In the genomic region with DNA sequence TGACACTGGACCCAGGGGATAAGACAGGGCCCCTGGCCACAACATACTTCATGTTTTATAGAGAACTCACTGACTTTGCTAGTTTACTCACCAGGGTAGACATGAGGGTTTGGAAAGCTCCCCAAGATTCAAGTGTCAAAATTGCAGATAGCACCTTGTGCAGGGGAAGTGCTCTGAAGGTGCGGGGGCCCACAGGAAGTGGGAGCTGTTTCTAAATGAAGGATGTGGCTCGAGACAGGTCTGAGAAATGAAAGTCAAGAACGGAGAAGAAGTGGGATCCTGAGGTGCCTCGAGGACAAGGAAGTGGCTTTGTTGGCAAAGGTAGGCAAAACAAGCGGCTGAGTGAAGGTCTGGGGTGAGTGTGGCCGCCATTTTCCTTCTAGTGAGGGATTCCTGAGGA, we compare ENCODE assay signal across 16 mouse cellular contexts.
DNase-seq lines count a peak whose midpoint lies in the region; ATAC-seq lines count a peak whose summit lies in the region.
"Had no signal": no experiment of that assay in that cellular context is flagged by ENCODE, and none has a peak within 500 bp of the region (broad histone marks: within the 10 kb centered on the region; RNA-seq: fewer than 3 reads in every experiment).

No protein-coding gene starts in this region.

- no peak overlapping the region for H3K9ac ChIP-seq in intestine, embryonic 16.5 days (ENCODE audit: low read depth, low read length)
- H3K9ac ChIP-seq: forebrain, embryonic 13.5 days; heart, embryonic 12.5 days; intestine, embryonic 15.5 days; liver, embryonic 13.5 days; midbrain, embryonic 12.5 days had no signal

- H3K9me3 ChIP-seq in intestine, embryonic 16.5 days (ENCODE audit: control insufficient read depth, low read length), result peaks cover 2% of the 10 kb centered on the region; the same call in 1 of the 2 replicates
- H3K9me3 ChIP-seq: intestine, embryonic 15.5 days had no signal

- ATAC-seq in megakaryocyte progenitor cell, adult 5-6 weeks (replicated peaks; ENCODE audit: poor library complexity), result peak; percentile 57
- no peak for ATAC-seq in intestine, embryonic 16.5 days
- ATAC-seq: forebrain, embryonic 13.5 days; intestine, embryonic 15.5 days had no signal

- H3K36me3 ChIP-seq in intestine, embryonic 16.5 days (ENCODE audit: control insufficient read depth, insufficient read depth, low read length), result no peaks in the 10 kb centered on the region
- H3K36me3 ChIP-seq: heart, embryonic 12.5 days; intestine, embryonic 15.5 days; liver, embryonic 13.5 days; midbrain, embryonic 12.5 days had no signal

- 81% methylated on average over 6 of the region's 6 CpGs for WGBS in intestine, embryonic 16.5 days

- H3K4me2 ChIP-seq in intestine, embryonic 16.5 days (ENCODE audit: low read depth, low read length), result no peak overlapping the region
- H3K4me2 ChIP-seq: forebrain, embryonic 13.5 days; heart, embryonic 12.5 days; intestine, embryonic 15.5 days; liver, embryonic 13.5 days; midbrain, embryonic 12.5 days had no signal

- DNase-seq in CD4-positive helper T cell, adult 2 months (ENCODE audit: low read depth, low spot score), result peak; percentile 72
- peak; percentile 51 for DNase-seq in T-cell, adult 2 months (ENCODE audit: low spot score)
- peak; percentile 59 for DNase-seq in thymus, postnatal 14 days
- DNase-seq in yolk sac, embryonic 10.5 days (ENCODE audit: low spot score), result no peak
- no peak for DNase-seq in right cerebral cortex, postnatal 4 days
- DNase-seq: cerebellum, adult 8-10 months; embryo, embryonic 11 days; heart, postnatal 36 days; kidney, postnatal 10 days; liver, embryonic 13.5 days had no signal

- H3K4me3 ChIP-seq in intestine, embryonic 16.5 days (ENCODE audit: low read length), result no peak overlapping the region
- H3K4me3 ChIP-seq: forebrain, embryonic 13.5 days; heart, embryonic 12.5 days; intestine, embryonic 15.5 days; liver, embryonic 13.5 days; midbrain, embryonic 12.5 days had no signal

- H3K27me3 ChIP-seq in intestine, embryonic 16.5 days (replicated peaks; ENCODE audit: control insufficient read depth, insufficient read depth, low read length), result no peaks in the 10 kb centered on the region
- H3K27me3 ChIP-seq: forebrain, embryonic 13.5 days; heart, embryonic 12.5 days; intestine, embryonic 15.5 days; liver, embryonic 13.5 days; midbrain, embryonic 12.5 days had no signal

- 0 out of 2 replicates have a peak, but pooled peaks cover 4% of the 10 kb centered on the region for H3K4me1 ChIP-seq in intestine, embryonic 16.5 days (ENCODE audit: control insufficient read depth, insufficient read depth, low read length)
- H3K4me1 ChIP-seq: intestine, embryonic 15.5 days had no signal

- no peak overlapping the region for H3K27ac ChIP-seq in intestine, embryonic 16.5 days (ENCODE audit: low read length)
- H3K27ac ChIP-seq: forebrain, embryonic 13.5 days; intestine, embryonic 15.5 days; liver, embryonic 13.5 days; midbrain, embryonic 12.5 days had no signal

Comparison
In these comparisons a context has a peak if more than half of its experiments do, and no peak if none do; other contexts are left out.
1. DNase-seq: peak in CD4-positive helper T cell, adult 2 months (single experiment), T-cell, adult 2 months (single experiment) and thymus, postnatal 14 days (single experiment); none in yolk sac, embryonic 10.5 days (single experiment) and right cerebral cortex, postnatal 4 days (single experiment).